Mouse (Mus musculus) cerebellum, adult (tissue): ENCODE measurements around the gene Rbm47.
A peak's percentile ranks its signal among the peaks of the same experiment; 100 is the strongest.
"Not testable (repeated sequence)": the region's sequence is repeated elsewhere in the genome, so short reads cannot be mapped to it uniquely, and the experiment has no call there.

Experiments
- ATAC-seq: cut with Nextera tagmentation; 2 replicates; pipeline ENCODE4 v1.9.2; 2017; ENCODE audit warnings: mild to moderate bottlenecking, moderate library complexity, mixed read lengths; ENCODE audit not compliant: insufficient number of reproducible peaks, low FRiP score, low TSS enrichment

Gene Rbm47

DNA sequence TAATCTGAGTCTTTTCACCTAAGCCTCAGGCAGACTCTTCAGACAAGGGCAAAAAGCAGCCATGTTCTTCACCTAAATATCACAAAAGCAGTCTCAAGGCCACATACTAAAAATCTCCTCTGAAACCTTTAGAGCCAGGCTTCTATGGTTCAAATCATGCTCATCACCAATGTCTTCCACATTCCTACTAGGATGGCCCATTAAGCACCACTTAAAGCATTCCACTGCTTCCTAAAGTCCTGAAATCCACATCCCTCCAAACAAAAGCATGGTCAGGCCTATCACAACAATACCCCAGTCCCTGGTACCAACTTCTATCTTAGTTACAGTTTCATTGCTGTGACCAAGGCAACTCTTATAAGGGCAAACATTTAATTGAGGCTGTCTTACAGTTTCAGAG, 175.1 kb downstream of the Rbm47 start:
- no peak for ATAC-seq

DNA sequence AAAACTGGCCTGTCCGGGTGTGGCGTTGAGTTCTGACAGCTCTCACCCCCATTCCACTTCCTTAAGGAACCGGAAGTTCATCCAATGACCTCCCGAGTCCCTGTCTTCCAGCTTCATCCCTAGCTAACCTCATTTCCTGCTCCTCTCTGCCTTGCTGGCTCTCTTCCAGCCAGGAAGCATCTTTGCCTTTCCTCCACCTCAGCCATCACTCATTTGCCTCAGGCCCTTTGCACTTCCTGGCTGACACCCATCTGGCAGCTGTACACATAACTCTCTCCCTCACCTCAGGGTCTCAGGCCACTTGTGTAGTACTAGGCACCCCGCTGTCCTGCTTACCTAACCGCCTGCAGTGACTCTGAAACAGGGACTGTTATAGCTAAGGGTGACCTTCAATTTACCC, 178.3 kb downstream of the Rbm47 start:
- 0 out of 2 replicates have a peak, but pooled peaks have one; percentile 26 for ATAC-seq

DNA sequence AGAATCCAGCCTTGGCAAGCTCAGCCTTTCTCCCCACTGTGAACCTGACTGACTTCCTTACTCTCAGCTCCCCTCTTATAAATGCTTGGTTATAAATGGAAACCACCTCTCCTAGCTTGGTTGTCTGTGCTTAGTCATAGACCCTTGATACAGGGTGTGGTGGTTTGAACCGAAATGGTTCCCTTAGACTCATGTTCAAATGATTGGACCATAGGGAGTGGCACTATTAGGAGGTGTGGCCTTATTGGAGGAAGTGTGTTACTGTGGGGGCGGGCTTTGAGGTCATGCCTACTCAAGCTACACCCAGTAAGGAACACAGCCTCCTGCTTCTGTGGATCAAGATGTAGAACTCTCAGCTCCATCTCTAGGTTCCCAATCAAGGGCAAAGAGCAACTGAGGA, 181.7 kb downstream of the Rbm47 start:
- ATAC-seq: no peak

- not testable (repeated sequence) for ATAC-seq
Observed at GRCm38 (mm10) chr5:65987004-65987403, 185.9 kb downstream of the Rbm47 start.

DNA sequence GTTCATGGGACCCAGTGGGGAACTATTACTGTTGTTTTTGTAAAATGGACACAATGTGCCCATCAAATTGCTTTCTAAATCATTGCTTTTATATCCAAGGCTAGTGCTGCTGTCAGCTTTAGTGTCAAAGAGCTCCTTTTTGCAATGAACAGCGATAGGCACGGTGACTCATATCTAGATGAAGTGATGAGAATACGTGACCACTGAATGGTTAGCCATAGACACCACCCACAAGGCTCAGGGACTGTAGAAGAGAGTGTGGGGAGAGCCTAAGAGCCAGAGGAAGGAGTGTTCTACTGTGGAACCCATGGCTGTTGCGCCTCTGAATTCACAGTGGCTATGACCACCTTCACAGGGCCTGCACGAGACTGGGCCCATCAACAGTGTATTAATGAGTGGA, 186.5 kb downstream of the Rbm47 start:
- ATAC-seq: no peak

DNA sequence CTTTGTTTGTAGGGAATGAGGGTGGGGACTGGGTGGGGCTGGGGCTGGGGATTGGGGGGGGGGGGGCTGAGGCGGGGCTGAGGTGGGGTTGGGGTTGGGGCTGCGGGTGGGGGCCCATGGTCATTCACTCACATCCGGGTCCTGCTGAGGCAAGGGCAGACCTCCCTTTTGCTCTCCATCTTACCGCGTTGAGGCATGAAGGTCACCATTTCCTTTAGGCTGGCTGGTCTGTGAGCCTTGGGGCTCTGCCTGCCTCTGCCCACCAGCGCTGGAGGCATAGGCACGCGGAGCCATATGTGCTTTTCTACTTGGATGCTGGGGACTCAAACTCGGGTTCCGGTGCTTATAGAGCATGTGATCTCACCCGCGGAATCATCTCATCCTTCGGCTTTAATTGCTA, 197.2 kb downstream of the Rbm47 start:
- ATAC-seq: no peak

GRCm38 (mm10) chr5:65973189-65973588, 199.7 kb downstream of the Rbm47 start:
- no peak for ATAC-seq

DNA sequence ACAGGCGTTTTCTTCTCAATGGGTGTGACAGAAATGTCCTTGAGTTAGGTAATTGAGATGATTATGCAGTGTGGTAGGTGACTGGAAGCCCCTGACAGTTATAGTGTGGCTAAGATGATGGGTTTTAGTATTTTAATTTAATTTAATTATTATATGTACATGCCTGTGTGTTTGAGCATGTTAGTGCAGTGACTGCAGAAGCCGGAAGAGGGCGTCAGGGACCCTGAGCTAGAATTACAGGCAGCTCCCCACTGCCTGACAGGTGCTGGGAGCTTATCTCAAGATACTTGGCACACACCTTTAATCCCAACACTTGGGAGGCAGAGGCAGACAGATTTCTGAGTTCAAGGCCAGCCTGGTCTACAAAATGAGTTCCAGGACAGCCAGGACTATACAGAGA, 204.9 kb downstream of the Rbm47 start:
- no peak for ATAC-seq

- no peak for ATAC-seq
Observed at GRCm38 (mm10) chr5:65967091-65967490, 205.8 kb downstream of the Rbm47 start.
